In genomic region chr13:43374918-43375432, GRCm38 (mm10) we compare ENCODE assay signal across 18 mouse cellular contexts. TPM values are rescaled to one million over a fixed set of nuclear protein-coding genes. Genes with fewer than 3 reads are reported as not detected.
DNase-seq lines count a peak whose midpoint lies in the region; ATAC-seq and TF ChIP-seq lines count a peak whose summit lies in the region.
"Had no signal": no experiment of that assay in that cellular context is flagged by ENCODE, and none has a peak within 500 bp of the region (broad histone marks: within the 10 kb centered on the region; RNA-seq: fewer than 3 reads in every experiment).

No protein-coding gene starts in this region.

- DNase-seq in embryonic facial prominence, embryonic 10.5 days (ENCODE audit: low spot score) = no peak
- no peak for DNase-seq in heart, postnatal 0 days (ENCODE audit: low spot score)
- peak; percentile 28 for DNase-seq in lung, embryonic 14.5 days
- DNase-seq in lung, postnatal 14 days = no peak
- DNase-seq in liver, postnatal 0 days = no peak
- no peak for DNase-seq in natural killer cell, adult 2 months (ENCODE audit: low spot score in 2 of 2)
- DNase-seq: adrenal gland, postnatal 10 days; cerebellum, adult 18-20 months; cerebellum, postnatal 36 days; left cerebral cortex, postnatal 4 days; right cerebral cortex, postnatal 25 days had no signal

- H3K4me2 ChIP-seq in embryonic facial prominence, embryonic 12.5 days (replicated peaks) = no peak overlapping the region
- no peak overlapping the region for H3K4me2 ChIP-seq in heart, postnatal 0 days (ENCODE audit: low read depth, low read length)
- no peak overlapping the region for H3K4me2 ChIP-seq in heart, embryonic 11.5 days
- peak overlapping the region; percentile 15; the same call in 1 of the 2 replicates for H3K4me2 ChIP-seq in lung, embryonic 14.5 days
- H3K4me2 ChIP-seq in liver, postnatal 0 days (ENCODE audit: low read depth, low read length) = no peak overlapping the region
- H3K4me2 ChIP-seq: hindbrain, embryonic 13.5 days; intestine, embryonic 15.5 days had no signal

- no peak overlapping the region for H3K4me3 ChIP-seq in embryonic facial prominence, embryonic 12.5 days
- no peak overlapping the region for H3K4me3 ChIP-seq in embryonic facial prominence, embryonic 10.5 days
- no peak overlapping the region for H3K4me3 ChIP-seq in heart, postnatal 0 days (ENCODE audit: low read depth, low read length)
- H3K4me3 ChIP-seq in heart, embryonic 11.5 days (ENCODE audit: low read depth, low read length) = no peak overlapping the region
- H3K4me3 ChIP-seq in lung, embryonic 14.5 days (ENCODE audit: low read depth, low read length) = no peak overlapping the region
- H3K4me3 ChIP-seq in liver, postnatal 0 days (ENCODE audit: low read depth, low read length) = no peak overlapping the region
- H3K4me3 ChIP-seq: hindbrain, embryonic 13.5 days; intestine, embryonic 15.5 days; midbrain, embryonic 10.5 days had no signal

- H3K4me1 ChIP-seq in embryonic facial prominence, embryonic 12.5 days = 0 out of 2 replicates have a peak, but pooled peaks cover 5% of the 10 kb centered on the region
- peaks cover 7% of the 10 kb centered on the region for H3K4me1 ChIP-seq in embryonic facial prominence, embryonic 10.5 days
- no peaks in the 10 kb centered on the region for H3K4me1 ChIP-seq in heart, postnatal 0 days (ENCODE audit: control insufficient read depth, insufficient read depth)
- H3K4me1 ChIP-seq in heart, embryonic 11.5 days (ENCODE audit: control insufficient read depth, insufficient read depth, low read length) = no peaks in the 10 kb centered on the region
- H3K4me1 ChIP-seq in lung, embryonic 14.5 days (ENCODE audit: insufficient read depth) = no peaks in the 10 kb centered on the region
- no peaks in the 10 kb centered on the region for H3K4me1 ChIP-seq in liver, postnatal 0 days (ENCODE audit: insufficient read depth)
- H3K4me1 ChIP-seq: intestine, embryonic 15.5 days; midbrain, embryonic 10.5 days had no signal

- no peak for TF ChIP-seq CTCF in heart, postnatal 0 days (IDR thresholded peaks at IDR 0.05; ENCODE audit: low read depth)
- TF ChIP-seq CTCF in lung, embryonic 14.5 days (IDR thresholded peaks at IDR 0.05; ENCODE audit: low read depth) = no peak
- no peak for TF ChIP-seq CTCF in liver, postnatal 0 days (IDR thresholded peaks at IDR 0.05; ENCODE audit: low read depth)

- peaks cover 54% of the 10 kb centered on the region for H3K36me3 ChIP-seq in embryonic facial prominence, embryonic 12.5 days
- peaks cover 51% of the 10 kb centered on the region for H3K36me3 ChIP-seq in embryonic facial prominence, embryonic 10.5 days (replicated peaks)
- peaks cover 48% of the 10 kb centered on the region for H3K36me3 ChIP-seq in heart, postnatal 0 days (replicated peaks; ENCODE audit: control insufficient read depth, insufficient read depth, low read length)
- peaks cover 21% of the 10 kb centered on the region for H3K36me3 ChIP-seq in heart, embryonic 11.5 days (ENCODE audit: control insufficient read depth, insufficient read depth, low read length)
- peaks cover 30% of the 10 kb centered on the region; the same call in 1 of the 2 replicates for H3K36me3 ChIP-seq in lung, embryonic 14.5 days (ENCODE audit: insufficient read depth)
- H3K36me3 ChIP-seq in liver, postnatal 0 days (replicated peaks; ENCODE audit: insufficient read depth, low read length) = peaks cover 18% of the 10 kb centered on the region

- 62% methylated on average over 2 of the region's 2 CpGs for WGBS in embryonic facial prominence, embryonic 12.5 days
- 66% methylated on average over 2 of the region's 2 CpGs for WGBS in embryonic facial prominence, embryonic 10.5 days
- WGBS in heart, postnatal 0 days = 59% methylated on average over 2 of the region's 2 CpGs
- 42% methylated on average over 2 of the region's 2 CpGs for WGBS in heart, embryonic 11.5 days (ENCODE audit: insufficient replicate concordance)
- WGBS in lung, embryonic 14.5 days = 44% methylated on average over 2 of the region's 2 CpGs
- WGBS in liver, postnatal 0 days (ENCODE audit: insufficient replicate concordance) = 40% methylated on average over 2 of the region's 2 CpGs

- 0 out of 2 replicates have a peak overlapping the region, but pooled peaks have one; percentile 1 for H3K27ac ChIP-seq in embryonic facial prominence, embryonic 12.5 days
- H3K27ac ChIP-seq in embryonic facial prominence, embryonic 10.5 days (replicated peaks) = no peak overlapping the region
- no peak overlapping the region for H3K27ac ChIP-seq in heart, postnatal 0 days (ENCODE audit: low read depth)
- H3K27ac ChIP-seq in heart, embryonic 11.5 days (ENCODE audit: low read depth, low read length) = no peak overlapping the region
- H3K27ac ChIP-seq in lung, embryonic 14.5 days (ENCODE audit: low read depth) = 0 out of 2 replicates have a peak overlapping the region, but pooled peaks have one; percentile 50
- H3K27ac ChIP-seq in liver, postnatal 0 days (ENCODE audit: low read depth) = no peak overlapping the region
- H3K27ac ChIP-seq: hindbrain, embryonic 13.5 days; intestine, embryonic 15.5 days; liver, embryonic 14.5 days; midbrain, embryonic 10.5 days; stomach, postnatal 0 days had no signal

- no peaks in the 10 kb centered on the region for H3K27me3 ChIP-seq in embryonic facial prominence, embryonic 12.5 days
- no peaks in the 10 kb centered on the region for H3K27me3 ChIP-seq in embryonic facial prominence, embryonic 10.5 days (replicated peaks; ENCODE audit: low read depth, poor library complexity, severe bottlenecking)
- no peaks in the 10 kb centered on the region for H3K27me3 ChIP-seq in heart, postnatal 0 days (ENCODE audit: control insufficient read depth, insufficient read depth, low read length)
- H3K27me3 ChIP-seq in heart, embryonic 11.5 days (ENCODE audit: control insufficient read depth, insufficient read depth, low read length) = no peaks in the 10 kb centered on the region
- H3K27me3 ChIP-seq in lung, embryonic 14.5 days (ENCODE audit: insufficient read depth, low read length) = no peaks in the 10 kb centered on the region
- H3K27me3 ChIP-seq in liver, postnatal 0 days (ENCODE audit: insufficient read depth, low read length) = no peaks in the 10 kb centered on the region
- H3K27me3 ChIP-seq: hindbrain, embryonic 13.5 days; intestine, embryonic 15.5 days had no signal

- no peak for ATAC-seq in embryonic facial prominence, embryonic 12.5 days (ENCODE audit: insufficient number of reproducible peaks, insufficient read depth, low FRiP score, low TSS enrichment)
- peak; percentile 36; the same call in 1 of the 2 replicates for ATAC-seq in heart, postnatal 0 days (ENCODE audit: insufficient read depth, low read depth)
- no peak for ATAC-seq in heart, embryonic 11.5 days (replicated peaks; ENCODE audit: insufficient number of reproducible peaks, low FRiP score, low TSS enrichment)
- no peak for ATAC-seq in lung, embryonic 14.5 days (ENCODE audit: insufficient read depth)
- 0 out of 2 replicates have a peak, but pooled peaks have one; percentile 23 for ATAC-seq in liver, postnatal 0 days
- ATAC-seq: intestine, embryonic 15.5 days had no signal

- H3K9me3 ChIP-seq in embryonic facial prominence, embryonic 12.5 days = 0 out of 2 replicates have a peak, but pooled peaks cover 6% of the 10 kb centered on the region
- peaks cover 12% of the 10 kb centered on the region; the same call in 1 of the 2 replicates for H3K9me3 ChIP-seq in embryonic facial prominence, embryonic 10.5 days
- H3K9me3 ChIP-seq in heart, postnatal 0 days (replicated peaks; ENCODE audit: control insufficient read depth, low read length) = no peaks in the 10 kb centered on the region
- H3K9me3 ChIP-seq in heart, embryonic 11.5 days (replicated peaks; ENCODE audit: control insufficient read depth, low read length) = no peaks in the 10 kb centered on the region
- no peaks in the 10 kb centered on the region for H3K9me3 ChIP-seq in lung, embryonic 14.5 days (ENCODE audit: low read depth, low read length)
- H3K9me3 ChIP-seq in liver, postnatal 0 days (ENCODE audit: low read length) = no peaks in the 10 kb centered on the region
- H3K9me3 ChIP-seq: intestine, embryonic 15.5 days had no signal

- no peak overlapping the region for H3K9ac ChIP-seq in embryonic facial prominence, embryonic 12.5 days
- H3K9ac ChIP-seq in heart, postnatal 0 days (replicated peaks; ENCODE audit: low read depth, low read length) = no peak overlapping the region
- H3K9ac ChIP-seq in heart, embryonic 11.5 days (ENCODE audit: low read depth, low read length) = no peak overlapping the region
- H3K9ac ChIP-seq in lung, embryonic 14.5 days = no peak overlapping the region
- no peak overlapping the region for H3K9ac ChIP-seq in liver, postnatal 0 days (replicated peaks)
- H3K9ac ChIP-seq: hindbrain, embryonic 13.5 days; intestine, embryonic 15.5 days; liver, embryonic 14.5 days had no signal

- TF ChIP-seq EP300 in heart, postnatal 0 days (IDR thresholded peaks at IDR 0.05; ENCODE audit: low read depth) = no peak
- no peak for TF ChIP-seq EP300 in liver, postnatal 0 days (IDR thresholded peaks at IDR 0.05; ENCODE audit: low read depth)

RNA-seq across cellular contexts. Expression of gene Sirt5, which starts 9.7 kb away (rescaled TPM):
- polyA plus RNA-seq in embryonic facial prominence, embryonic 12.5 days (2016; fragmentation: Nextera tagmentation; extraction: Ambion mirVana) = 43.8 and 47.2 TPM in 2 replicates
- 31.4 and 32.1 TPM in 2 replicates for polyA plus RNA-seq in embryonic facial prominence, embryonic 10.5 days (2016; fragmentation: Nextera tagmentation; extraction: Ambion mirVana)
- total RNA-seq in heart, postnatal 0 days (2014; rRNA removed; ENCODE audit: low replicate concordance) = 44.0 and 60.4 TPM in 2 replicates
- 47.0 and 47.4 TPM in 2 replicates for polyA plus RNA-seq in heart, postnatal 0 days (2015; fragmentation: Nextera tagmentation; extraction: Ambion mirVana)
- polyA plus RNA-seq in heart, embryonic 11.5 days (2014; fragmentation: Nextera tagmentation; extraction: Ambion mirVana) = 23.6 and 26.4 TPM in 2 replicates
- 18.0 and 21.2 TPM in 2 replicates for polyA plus RNA-seq in lung, embryonic 14.5 days (2014; fragmentation: Nextera tagmentation; extraction: Ambion mirVana)
- 8.8 and 8.9 TPM in 2 replicates for polyA plus RNA-seq in liver, postnatal 0 days (2015; fragmentation: Nextera tagmentation; extraction: Ambion mirVana)

RNA-seq across cellular contexts. Expression of gene Nol7, which starts 23.2 kb away (rescaled TPM):
- polyA plus RNA-seq in embryonic facial prominence, embryonic 12.5 days (2016; fragmentation: Nextera tagmentation; extraction: Ambion mirVana) = 151 and 161 TPM in 2 replicates
- 126 and 129 TPM in 2 replicates for polyA plus RNA-seq in embryonic facial prominence, embryonic 10.5 days (2016; fragmentation: Nextera tagmentation; extraction: Ambion mirVana)
- 36.4 and 54.7 TPM in 2 replicates for total RNA-seq in heart, postnatal 0 days (2014; rRNA removed; ENCODE audit: low replicate concordance)
- 139 TPM in 2 replicates for polyA plus RNA-seq in heart, postnatal 0 days (2015; fragmentation: Nextera tagmentation; extraction: Ambion mirVana)
- polyA plus RNA-seq in heart, embryonic 11.5 days (2014; fragmentation: Nextera tagmentation; extraction: Ambion mirVana) = 141 and 151 TPM in 2 replicates
- 137 and 144 TPM in 2 replicates for polyA plus RNA-seq in lung, embryonic 14.5 days (2014; fragmentation: Nextera tagmentation; extraction: Ambion mirVana)
- polyA plus RNA-seq in liver, postnatal 0 days (2015; fragmentation: Nextera tagmentation; extraction: Ambion mirVana) = 94.2 and 103 TPM in 2 replicates

Comparison
In these comparisons a context has a peak if more than half of its experiments do, and no peak if none do; other contexts are left out.
1. ATAC-seq: peak in heart, postnatal 0 days (single experiment) and liver, postnatal 0 days (single experiment); none in embryonic facial prominence, embryonic 12.5 days (single experiment), heart, embryonic 11.5 days (single experiment) and lung, embryonic 14.5 days (single experiment).
2. H3K27ac ChIP-seq: peak in embryonic facial prominence, embryonic 12.5 days (single experiment) and lung, embryonic 14.5 days (single experiment); none in embryonic facial prominence, embryonic 10.5 days (single experiment), heart, postnatal 0 days (single experiment), heart, embryonic 11.5 days (single experiment) and liver, postnatal 0 days (single experiment).